Mouse (Mus musculus): ENCODE measurements around the gene Faap20. TPM values are rescaled to one million over a fixed set of nuclear protein-coding genes. Genes with fewer than 3 reads are reported as not detected.
"Not testable (repeated sequence)": the region's sequence is repeated elsewhere in the genome, so short reads cannot be mapped to it uniquely, and the experiment has no call there.

Faap20 gene
- polyA plus RNA-seq, 1 experiment: 22.9 TPM

GRCm38 (mm10) chr4:155241789-155242188 lies 7.8 kb upstream of the Faap20 start:
- Histone ChIP-seq H3K36me3 (ENCODE audit: control insufficient read depth, insufficient read depth, low read length, poor library complexity, severe bottlenecking) (no peaks in the 10 kb centered on the region), H3K27ac (ENCODE audit: insufficient read depth, low read length) (no peak overlapping the region), H3K9me3 (replicated peaks; ENCODE audit: control insufficient read depth, insufficient read depth, low read length, poor library complexity, severe bottlenecking) (no peaks in the 10 kb centered on the region), H3K4me3 (ENCODE audit: low read depth, low read length) (no peak overlapping the region), H3K4me1 (ENCODE audit: control insufficient read depth, insufficient read depth, low read length) (no peaks in the 10 kb centered on the region), H3K27me3 (ENCODE audit: control insufficient read depth, insufficient read depth, low read length, poor library complexity, severe bottlenecking) (no peaks in the 10 kb centered on the region), H3K9ac (ENCODE audit: low read depth, poor library complexity, severe bottlenecking) (no peak overlapping the region)
- TF ChIP-seq POLR2A (IDR thresholded peaks at IDR 0.05; ENCODE audit: insufficient read depth, low read length) (no peak), CTCF (IDR thresholded peaks at IDR 0.05; ENCODE audit: low read depth, low read length) (no peak), EP300 (IDR thresholded peaks at IDR 0.05; ENCODE audit: insufficient read depth, low read depth, low read length) (no peak)

GRCm38 (mm10) chr4:155242292-155242691 lies 7.3 kb upstream of the Faap20 start:
- H3K9ac ChIP-seq (ENCODE audit: low read depth, poor library complexity, severe bottlenecking): no peak overlapping the region
- TF ChIP-seq POLR2A (IDR thresholded peaks at IDR 0.05; ENCODE audit: insufficient read depth, low read length) (no peak), CTCF (IDR thresholded peaks at IDR 0.05; ENCODE audit: low read depth, low read length) (no peak)
- H3K27me3 ChIP-seq (ENCODE audit: control insufficient read depth, insufficient read depth, low read length, poor library complexity, severe bottlenecking): no peaks in the 10 kb centered on the region
- no peaks in the 10 kb centered on the region for H3K36me3 ChIP-seq (ENCODE audit: control insufficient read depth, insufficient read depth, low read length, poor library complexity, severe bottlenecking)
- no peaks in the 10 kb centered on the region for H3K9me3 ChIP-seq (replicated peaks; ENCODE audit: control insufficient read depth, insufficient read depth, low read length, poor library complexity, severe bottlenecking)
- no peaks in the 10 kb centered on the region for H3K4me1 ChIP-seq (ENCODE audit: control insufficient read depth, insufficient read depth, low read length)
- H3K4me3 ChIP-seq (ENCODE audit: low read depth, low read length): no peak overlapping the region
- H3K27ac ChIP-seq (ENCODE audit: insufficient read depth, low read length): no peak overlapping the region

GRCm38 (mm10) chr4:155243233-155243632 lies 6.4 kb upstream of the Faap20 start:
- TF ChIP-seq CTCF (IDR thresholded peaks at IDR 0.05; ENCODE audit: low read depth, low read length) (no peak), EP300 (IDR thresholded peaks at IDR 0.05; ENCODE audit: insufficient read depth, low read depth, low read length) (no peak), POLR2A (IDR thresholded peaks at IDR 0.05; ENCODE audit: insufficient read depth, low read length) (no peak)
- Histone ChIP-seq H3K27ac (ENCODE audit: insufficient read depth, low read length) (no peak overlapping the region), H3K9ac (ENCODE audit: low read depth, poor library complexity, severe bottlenecking) (no peak overlapping the region), H3K4me1 (ENCODE audit: control insufficient read depth, insufficient read depth, low read length) (no peaks in the 10 kb centered on the region), H3K9me3 (replicated peaks; ENCODE audit: control insufficient read depth, insufficient read depth, low read length, poor library complexity, severe bottlenecking) (no peaks in the 10 kb centered on the region), H3K36me3 (ENCODE audit: control insufficient read depth, insufficient read depth, low read length, poor library complexity, severe bottlenecking) (no peaks in the 10 kb centered on the region), H3K4me3 (ENCODE audit: low read depth, low read length) (no peak overlapping the region), H3K27me3 (ENCODE audit: control insufficient read depth, insufficient read depth, low read length, poor library complexity, severe bottlenecking) (no peaks in the 10 kb centered on the region)

- no peak overlapping the region for H3K27ac ChIP-seq (ENCODE audit: insufficient read depth, low read length)
- H3K4me1 ChIP-seq (ENCODE audit: control insufficient read depth, insufficient read depth, low read length): no peaks in the 10 kb centered on the region
- H3K27me3 ChIP-seq (ENCODE audit: control insufficient read depth, insufficient read depth, low read length, poor library complexity, severe bottlenecking): no peaks in the 10 kb centered on the region
- no peaks in the 10 kb centered on the region for H3K36me3 ChIP-seq (ENCODE audit: control insufficient read depth, insufficient read depth, low read length, poor library complexity, severe bottlenecking)
- no peak overlapping the region for H3K4me3 ChIP-seq (ENCODE audit: low read depth, low read length)
- H3K9ac ChIP-seq (ENCODE audit: low read depth, poor library complexity, severe bottlenecking): no peak overlapping the region
- TF ChIP-seq EP300 (IDR thresholded peaks at IDR 0.05; ENCODE audit: insufficient read depth, low read depth, low read length) (no peak), CTCF (IDR thresholded peaks at IDR 0.05; ENCODE audit: low read depth, low read length) (no peak), POLR2A (IDR thresholded peaks at IDR 0.05; ENCODE audit: insufficient read depth, low read length) (no peak)
- H3K9me3 ChIP-seq (replicated peaks; ENCODE audit: control insufficient read depth, insufficient read depth, low read length, poor library complexity, severe bottlenecking): no peaks in the 10 kb centered on the region
Measured at GRCm38 (mm10) chr4:155245770-155246492, 3.7 kb upstream of the Faap20 start.

- no peak overlapping the region for H3K27ac ChIP-seq (ENCODE audit: insufficient read depth, low read length)
- no peaks in the 10 kb centered on the region for H3K4me1 ChIP-seq (ENCODE audit: control insufficient read depth, insufficient read depth, low read length)
- H3K4me3 ChIP-seq (ENCODE audit: low read depth, low read length): peak overlapping the region; percentile 18; the same call in 1 of the 2 replicates
- H3K9ac ChIP-seq (ENCODE audit: low read depth, poor library complexity, severe bottlenecking): no peak overlapping the region
- no peak for TF ChIP-seq EP300 (IDR thresholded peaks at IDR 0.05; ENCODE audit: insufficient read depth, low read depth, low read length)
- TF ChIP-seq POLR2A (IDR thresholded peaks at IDR 0.05; ENCODE audit: insufficient read depth, low read length): no peak
- no peak for TF ChIP-seq CTCF (IDR thresholded peaks at IDR 0.05; ENCODE audit: low read depth, low read length)
- no peaks in the 10 kb centered on the region for H3K9me3 ChIP-seq (replicated peaks; ENCODE audit: control insufficient read depth, insufficient read depth, low read length, poor library complexity, severe bottlenecking)
- no peaks in the 10 kb centered on the region for H3K36me3 ChIP-seq (ENCODE audit: control insufficient read depth, insufficient read depth, low read length, poor library complexity, severe bottlenecking)
- H3K27me3 ChIP-seq (ENCODE audit: control insufficient read depth, insufficient read depth, low read length, poor library complexity, severe bottlenecking): no peaks in the 10 kb centered on the region
Measured at GRCm38 (mm10) chr4:155246691-155247105, 2.9 kb upstream of the Faap20 start.

- not testable (repeated sequence) for H3K4me1 ChIP-seq (ENCODE audit: control insufficient read depth, insufficient read depth, low read length); H3K27ac ChIP-seq (ENCODE audit: insufficient read depth, low read length); H3K9ac ChIP-seq (ENCODE audit: low read depth, poor library complexity, severe bottlenecking); H3K27me3 ChIP-seq (ENCODE audit: control insufficient read depth, insufficient read depth, low read length, poor library complexity, severe bottlenecking); H3K9me3 ChIP-seq (replicated peaks; ENCODE audit: control insufficient read depth, insufficient read depth, low read length, poor library complexity, severe bottlenecking); H3K4me3 ChIP-seq (ENCODE audit: low read depth, low read length); H3K36me3 ChIP-seq (ENCODE audit: control insufficient read depth, insufficient read depth, low read length, poor library complexity, severe bottlenecking)
Measured at GRCm38 (mm10) chr4:155248054-155248453, 1.5 kb upstream of the Faap20 start.
